Mouse (Mus musculus) heart, embryonic 12.5 days (tissue): Measurements from ENCODE around the gene Krt39. TPM values are rescaled to one million over a fixed set of nuclear protein-coding genes. Genes with fewer than 3 reads are reported as not detected.

Source experiments
- ATAC-seq: fragments of 200-750 bp; cut with Nextera tagmentation; 2 replicates; pipeline ENCODE4 v1.8.0; 2017; ENCODE audit warnings: moderate TSS enrichment, moderate library complexity; ENCODE audit not compliant: insufficient number of reproducible peaks, low FRiP score
- H3K27ac ChIP-seq: fragments of 300-500 bp; sonication (generic); 2 replicates; pipeline ENCODE4 v1.5.1; 2016; ENCODE audit warnings: mild to moderate bottlenecking, moderate library complexity; ENCODE audit not compliant: poor library complexity, severe bottlenecking
- H3K27me3 ChIP-seq: fragments of 300-500 bp; sonication (generic); replicated peaks from 2 replicates; pipeline ENCODE4 v1.6.1; 2016; ENCODE audit warnings: mild to moderate bottlenecking, moderate library complexity
- H3K36me3 ChIP-seq: fragments of 300-500 bp; sonication (generic); 2 replicates; pipeline ENCODE4 v1.6.1; 2016; ENCODE audit warnings: mild to moderate bottlenecking, moderate library complexity
- H3K4me1 ChIP-seq: fragments of 300-500 bp; sonication (generic); replicated peaks from 2 replicates; pipeline ENCODE4 v1.6.1; 2016; ENCODE audit warnings: mild to moderate bottlenecking
- H3K4me2 ChIP-seq: fragments of 300-500 bp; sonication (generic); 2 replicates; pipeline ENCODE4 v1.6.1; 2016; ENCODE audit warnings: mild to moderate bottlenecking, moderate library complexity
- H3K4me3 ChIP-seq: fragments of 300-500 bp; sonication (generic); 2 replicates; pipeline ENCODE4 v1.5.1; 2016; ENCODE audit warnings: mild to moderate bottlenecking
- H3K9ac ChIP-seq: fragments of 300-500 bp; sonication (generic); 2 replicates; pipeline ENCODE4 v1.6.1; 2016; ENCODE audit warnings: mild to moderate bottlenecking, moderate library complexity
- H3K9me3 ChIP-seq: fragments of 300-500 bp; sonication (generic); replicated peaks from 2 replicates; pipeline ENCODE4 v1.6.1; 2016; ENCODE audit warnings: mild to moderate bottlenecking, moderate library complexity
- WGBS: fragments of 180-500 bp; shearing (Covaris S2); methylation state at CpG from one replicate; pipeline ENCODE4 v1.1.7; 2016; 5-methylcytosine and 5-hydroxymethylcytosine counted together
- polyA plus RNA-seq: library from polyadenylated mRNA; unstranded; fragments of >200 nt; fragmentation: Nextera tagmentation; extraction: Ambion mirVana; gene quantifications from 2 replicates; pipeline ENCODE4 v1.2.1, GENCODE M21; 2016

Gene Krt39
- not detected in 2 replicates for polyA plus RNA-seq

GRCm38 (mm10) chr11:99521288-99521860 lies at the start of gene Krt39:
TSS of gene Krt39 (minus strand) at chr11:99521338.
- H3K36me3 ChIP-seq, result no peaks in the 10 kb centered on the region
- ATAC-seq, result no peak
- H3K9me3 ChIP-seq, result no peaks in the 10 kb centered on the region
- H3K4me2 ChIP-seq, result no peak within 1 kb of the TSS
- H3K27ac ChIP-seq, result no peak within 1 kb of the TSS
- no peak within 1 kb of the TSS for H3K4me3 ChIP-seq
- WGBS, result 86% methylated on average over 13 of the region's 13 CpGs
- H3K27me3 ChIP-seq, result no peaks in the 10 kb centered on the region
- no peak within 1 kb of the TSS for H3K9ac ChIP-seq
- no peaks in the 10 kb centered on the region for H3K4me1 ChIP-seq

- ATAC-seq, result no peak
- no peak within 1 kb of the TSS for H3K4me2 ChIP-seq
- 93% methylated on average over 7 of the region's 7 CpGs for WGBS
- no peaks in the 10 kb centered on the region for H3K36me3 ChIP-seq
- no peak within 1 kb of the TSS for H3K4me3 ChIP-seq
- no peaks in the 10 kb centered on the region for H3K27me3 ChIP-seq
- no peaks in the 10 kb centered on the region for H3K9me3 ChIP-seq
- no peak within 1 kb of the TSS for H3K27ac ChIP-seq
- H3K9ac ChIP-seq, result no peak within 1 kb of the TSS
- H3K4me1 ChIP-seq, result no peaks in the 10 kb centered on the region
These were observed 45.4 kb upstream of the Krt39 start, which contains the start of gene Krtap3-1 for GRCm38 (mm10) chr11:99566530-99566929. TSS of gene Krtap3-1 (minus strand) at chr11:99566630.

GRCm38 (mm10) chr11:99562580-99562979 lies 41.4 kb upstream of the Krt39 start:
- Histone ChIP-seq H3K36me3 (no peaks in the 10 kb centered on the region), H3K4me3 (no peak overlapping the region), H3K27ac (no peak overlapping the region), H3K9me3 (no peaks in the 10 kb centered on the region), H3K27me3 (no peaks in the 10 kb centered on the region), H3K9ac (no peak overlapping the region), H3K4me1 (no peaks in the 10 kb centered on the region), H3K4me2 (no peak overlapping the region)
- no peak for ATAC-seq
- WGBS, result 75% methylated on average over 6 of the region's 6 CpGs

GRCm38 (mm10) chr11:99559366-99559765 lies 38.2 kb upstream of the Krt39 start, which contains the start of gene Gm11939:
TSS of gene Gm11939 (minus strand) at chr11:99559466.
- no peak for ATAC-seq
- Histone ChIP-seq H3K36me3 (no peaks in the 10 kb centered on the region), H3K4me2 (no peak within 1 kb of the TSS), H3K27ac (no peak within 1 kb of the TSS), H3K9ac (no peak within 1 kb of the TSS), H3K27me3 (no peaks in the 10 kb centered on the region), H3K4me3 (no peak within 1 kb of the TSS), H3K4me1 (no peaks in the 10 kb centered on the region), H3K9me3 (no peaks in the 10 kb centered on the region)
- WGBS, result 81% methylated on average over 9 of the region's 9 CpGs

GRCm38 (mm10) chr11:99557976-99558745 lies 37.0 kb upstream of the Krt39 start:
- H3K9me3 ChIP-seq, result no peaks in the 10 kb centered on the region
- no peaks in the 10 kb centered on the region for H3K36me3 ChIP-seq
- no peaks in the 10 kb centered on the region for H3K4me1 ChIP-seq
- no peaks in the 10 kb centered on the region for H3K27me3 ChIP-seq
- H3K9ac ChIP-seq, result no peak overlapping the region
- ATAC-seq, result no peak
- no peak overlapping the region for H3K4me3 ChIP-seq
- 63% methylated on average over 3 of the region's 3 CpGs for WGBS
- H3K4me2 ChIP-seq, result no peak overlapping the region
- H3K27ac ChIP-seq, result no peak overlapping the region

- Histone ChIP-seq H3K4me2 (no peak within 1 kb of the TSS), H3K27ac (no peak within 1 kb of the TSS)
- whole genome bisulfite sequencing, result 67% methylated on average over 2 of the region's 2 CpGs
These were observed 35.6 kb upstream of the Krt39 start, which contains the start of gene Krtap3-2 for GRCm38 (mm10) chr11:99556753-99557152. TSS of gene Krtap3-2 (minus strand) at chr11:99556853.

GRCm38 (mm10) chr11:99556195-99556594 lies 35.1 kb upstream of the Krt39 start:
- Histone ChIP-seq H3K4me1 (no peaks in the 10 kb centered on the region), H3K9ac (no peak overlapping the region), H3K4me3 (no peak overlapping the region), H3K27ac (no peak overlapping the region), H3K9me3 (no peaks in the 10 kb centered on the region), H3K4me2 (no peak overlapping the region), H3K36me3 (no peaks in the 10 kb centered on the region), H3K27me3 (no peaks in the 10 kb centered on the region)
- 75% methylated on average over 2 of the region's 2 CpGs for WGBS
- no peak for ATAC-seq

More at GRCm38 (mm10) chr11:99556753-99557152, 35.6 kb upstream of the Krt39 start, which contains the start of gene Krtap3-2:
- H3K4me1 ChIP-seq, result no peaks in the 10 kb centered on the region
- H3K27me3 ChIP-seq, result no peaks in the 10 kb centered on the region
- H3K4me3 ChIP-seq, result no peak within 1 kb of the TSS
- no peak within 1 kb of the TSS for H3K9ac ChIP-seq
- no peak for ATAC-seq
- H3K9me3 ChIP-seq, result no peaks in the 10 kb centered on the region
- no peaks in the 10 kb centered on the region for H3K36me3 ChIP-seq

- H3K4me3 ChIP-seq, result no peak within 1 kb of the TSS
- 60% methylated on average over 4 of the region's 4 CpGs for WGBS
- H3K4me1 ChIP-seq, result no peaks in the 10 kb centered on the region
- H3K27ac ChIP-seq, result no peak within 1 kb of the TSS
- H3K4me2 ChIP-seq, result no peak within 1 kb of the TSS
- ATAC-seq, result no peak
- no peaks in the 10 kb centered on the region for H3K9me3 ChIP-seq
- H3K36me3 ChIP-seq, result no peaks in the 10 kb centered on the region
- no peaks in the 10 kb centered on the region for H3K27me3 ChIP-seq
- no peak within 1 kb of the TSS for H3K9ac ChIP-seq
These were observed 29.6 kb upstream of the Krt39 start, which contains the start of gene Krtap3-3 for GRCm38 (mm10) chr11:99550765-99551164. TSS of gene Krtap3-3 (minus strand) at chr11:99550865.

GRCm38 (mm10) chr11:99547892-99548291 lies 26.8 kb upstream of the Krt39 start:
- Histone ChIP-seq H3K27ac (no peak overlapping the region), H3K27me3 (no peaks in the 10 kb centered on the region), H3K9ac (no peak overlapping the region), H3K36me3 (no peaks in the 10 kb centered on the region), H3K9me3 (no peaks in the 10 kb centered on the region), H3K4me3 (no peak overlapping the region), H3K4me1 (no peaks in the 10 kb centered on the region), H3K4me2 (no peak overlapping the region)
- ATAC-seq, result no peak

GRCm38 (mm10) chr11:99539721-99540120 lies 18.6 kb upstream of the Krt39 start:
- H3K27me3 ChIP-seq, result no peaks in the 10 kb centered on the region
- no peak overlapping the region for H3K9ac ChIP-seq
- no peak overlapping the region for H3K4me3 ChIP-seq
- no peaks in the 10 kb centered on the region for H3K4me1 ChIP-seq
- WGBS, result 64% methylated on average over 9 of the region's 9 CpGs
- no peak for ATAC-seq
- H3K36me3 ChIP-seq, result no peaks in the 10 kb centered on the region
- H3K9me3 ChIP-seq, result no peaks in the 10 kb centered on the region
- H3K27ac ChIP-seq, result no peak overlapping the region
- H3K4me2 ChIP-seq, result no peak overlapping the region

- H3K36me3 ChIP-seq, result no peaks in the 10 kb centered on the region
- no peak overlapping the region for H3K9ac ChIP-seq
- H3K9me3 ChIP-seq, result no peaks in the 10 kb centered on the region
- no peak overlapping the region for H3K4me2 ChIP-seq
- H3K4me1 ChIP-seq, result no peaks in the 10 kb centered on the region
- 79% methylated on average over 8 of the region's 8 CpGs for WGBS
- ATAC-seq, result no peak
- no peaks in the 10 kb centered on the region for H3K27me3 ChIP-seq
- no peak overlapping the region for H3K27ac ChIP-seq
- H3K4me3 ChIP-seq, result no peak overlapping the region
These were observed 7.0 kb downstream of the Krt39 start for GRCm38 (mm10) chr11:99514098-99514497.
